Mouse (Mus musculus): ENCODE measurements at regions not wholly inside any gene's neighbourhood (a gene's known extent, or its start where the extent isn't known, plus 50 kb on each side); places are given as distances from the start of the nearest gene placed in this dataset.

- TF ChIP-seq CTCF (IDR thresholded peaks at IDR 0.05; ENCODE audit: low read depth), result no peak
- no peak for TF ChIP-seq EP300 (IDR thresholded peaks at IDR 0.05; ENCODE audit: low read depth)
Observed at GRCm38 (mm10) chr14:74145202-74145700, 484.2 kb downstream of the Gm21750 start.
